Mouse (Mus musculus) adrenal gland, adult 2 months (tissue): ENCODE data around the gene Gm4498. TPM values are rescaled to one million over a fixed set of nuclear protein-coding genes. Genes with fewer than 3 reads are reported as not detected.
"Not testable (repeated sequence)": the region's sequence is repeated elsewhere in the genome, so short reads cannot be mapped to it uniquely, and the experiment has no call there.

Source experiments
- DNase-seq: peaks from one replicate; pipeline ENCODE4 v3.0.0; 2021
- long read RNA-seq: library from polyadenylated mRNA; stranded (forward); transcript quantifications from one replicate; pipeline ENCODE4 v2.0.0, GENCODE M21; 2021
- polyA plus RNA-seq: library from polyadenylated mRNA; depleted of rRNA; stranded (reverse); fragments of >200 nt; gene quantifications from 2 replicates; pipeline ENCODE4 v1.2.3, GENCODE M21; 2012; rRNA removed
- total RNA-seq, 2 experiments: library from RNA; stranded (reverse); gene quantifications; 2 replicates each; pipeline ENCODE4 v1.2.3; 2021

Gm4498 gene
- not detected for total RNA-seq
- polyA plus RNA-seq: not detected in 2 replicates
- long read RNA-seq: 0 reads

GRCm38 (mm10) chr7:20233728-20234127 is at the start of gene Gm4498:
Gene Gm4498 (minus strand): TSS chr7:20233828.
- DNase-seq: not testable (repeated sequence)

GRCm38 (mm10) chr7:20262734-20263133 is 29.1 kb upstream of the Gm4498 start, which contains the start of gene Gm5890:
Gene Gm5890 (minus strand): TSS chr7:20262834.
- DNase-seq: not testable (repeated sequence)

- DNase-seq: not testable (repeated sequence)
Observed at GRCm38 (mm10) chr7:20205507-20205906, 28.1 kb downstream of the Gm4498 start, which contains the start of gene Gm6164. Gene Gm6164 (minus strand): TSS chr7:20205607.

GRCm38 (mm10) chr7:20193410-20193809 is 40.2 kb downstream of the Gm4498 start, which contains the start of gene Vmn1r95:
Gene Vmn1r95 (plus strand): TSS chr7:20193710.
- DNase-seq: not testable (repeated sequence)

Other genes with a start within 250 kb of the Gm4498 start
- gene Nlrp9b, start 242.4 kb downstream of the Gm4498 start, total RNA-seq: not detected
- not detected in 2 replicates for gene Nlrp9b, start 242.4 kb downstream of the Gm4498 start, polyA plus RNA-seq
- not detected for gene Vmn1r91, start 134.1 kb downstream of the Gm4498 start, total RNA-seq
- not detected in 2 replicates for gene Vmn1r91, start 134.1 kb downstream of the Gm4498 start, polyA plus RNA-seq
- gene Gm16442, start 111.2 kb downstream of the Gm4498 start, total RNA-seq: not detected
- gene Gm16442, start 111.2 kb downstream of the Gm4498 start, polyA plus RNA-seq: not detected in 2 replicates
- gene Vmn1r93, start 94.7 kb downstream of the Gm4498 start, total RNA-seq: not detected
- gene Vmn1r93, start 94.7 kb downstream of the Gm4498 start, polyA plus RNA-seq: not detected in 2 replicates
- not detected for gene Vmn1r94, start 65.5 kb downstream of the Gm4498 start, total RNA-seq
- not detected in 2 replicates for gene Vmn1r94, start 65.5 kb downstream of the Gm4498 start, polyA plus RNA-seq
- gene Vmn1r95, start 40.1 kb downstream of the Gm4498 start, total RNA-seq: not detected
- gene Vmn1r95, start 40.1 kb downstream of the Gm4498 start, polyA plus RNA-seq: not detected in 2 replicates
- gene Gm6164, start 28.2 kb downstream of the Gm4498 start, total RNA-seq: not detected
- not detected in 2 replicates for gene Gm6164, start 28.2 kb downstream of the Gm4498 start, polyA plus RNA-seq
- not detected for gene Gm5890, start 29.0 kb upstream of the Gm4498 start, total RNA-seq
- gene Gm5890, start 29.0 kb upstream of the Gm4498 start, polyA plus RNA-seq: not detected in 2 replicates
- not detected for gene Gm4133, start 100.2 kb upstream of the Gm4498 start, total RNA-seq
- not detected in 2 replicates for gene Gm4133, start 100.2 kb upstream of the Gm4498 start, polyA plus RNA-seq
- gene Gm5728, start 141.6 kb upstream of the Gm4498 start, total RNA-seq: not detected
- gene Gm5728, start 141.6 kb upstream of the Gm4498 start, polyA plus RNA-seq: not detected in 2 replicates
- gene Vmn1r100, start 184.1 kb upstream of the Gm4498 start, total RNA-seq: not detected
- gene Vmn1r100, start 184.1 kb upstream of the Gm4498 start, polyA plus RNA-seq: not detected in 2 replicates
- not detected for gene Vmn1r101, start 208.8 kb upstream of the Gm4498 start, total RNA-seq
- gene Vmn1r101, start 208.8 kb upstream of the Gm4498 start, polyA plus RNA-seq: not detected in 2 replicates
- not detected for gene Gm10670, start 241.1 kb upstream of the Gm4498 start, total RNA-seq
- gene Gm10670, start 241.1 kb upstream of the Gm4498 start, polyA plus RNA-seq: not detected in 2 replicates